Mouse (Mus musculus) kidney, embryonic 16.5 days (tissue): ENCODE measurements at regions not wholly inside any gene's neighbourhood (a gene's known extent, or its start where the extent isn't known, plus 50 kb on each side); places are given as distances from the start of the nearest gene placed in this dataset.

Experiments used
- ATAC-seq: fragments of 200-750 bp; cut with Nextera tagmentation; 2 replicates; pipeline ENCODE4 v1.8.0; 2017; ENCODE audit warnings: moderate TSS enrichment; ENCODE audit not compliant: low FRiP score, low TSS enrichment
- H3K27ac ChIP-seq: fragments of 300-500 bp; sonication (generic); 2 replicates; pipeline ENCODE4 v1.5.1; 2014; ENCODE audit warnings: low read length
- H3K27me3 ChIP-seq: fragments of 300-500 bp; sonication (generic); 2 replicates; pipeline ENCODE4 v1.6.1; 2014; ENCODE audit warnings: low read length, control low read depth, mixed read lengths; ENCODE audit not compliant: insufficient read depth
- H3K36me3 ChIP-seq: fragments of 300-500 bp; sonication (generic); 2 replicates; pipeline ENCODE4 v1.6.1; 2014; ENCODE audit warnings: low read length, control low read depth, mixed read lengths; ENCODE audit not compliant: insufficient read depth
- H3K4me1 ChIP-seq: fragments of 300-500 bp; sonication (generic); 2 replicates; pipeline ENCODE4 v1.6.1; 2014; ENCODE audit warnings: low read length, control low read depth, mixed read lengths; ENCODE audit not compliant: insufficient read depth
- H3K4me2 ChIP-seq: fragments of 300-500 bp; sonication (generic); replicated peaks from 2 replicates; pipeline ENCODE4 v1.6.1; 2014; ENCODE audit warnings: low read depth, low read length
- H3K4me3 ChIP-seq: fragments of 300-500 bp; sonication (generic); 2 replicates; pipeline ENCODE4 v1.5.1; 2014; ENCODE audit warnings: mild to moderate bottlenecking, low read length
- H3K9ac ChIP-seq: fragments of 300-500 bp; sonication (generic); replicated peaks from 2 replicates; pipeline ENCODE4 v1.6.1; 2014; ENCODE audit warnings: low read length
- H3K9me3 ChIP-seq: fragments of 300-500 bp; sonication (generic); 2 replicates; pipeline ENCODE4 v1.6.1; 2016; ENCODE audit warnings: low read length, control low read depth
- WGBS: fragments of 180-500 bp; shearing (Covaris S2); extraction: QIAGEN DNeasy Blood & Tissue Kit; methylation state at CpG from one replicate; pipeline ENCODE4 v1.1.7; 2014; 5-methylcytosine and 5-hydroxymethylcytosine counted together

DNA sequence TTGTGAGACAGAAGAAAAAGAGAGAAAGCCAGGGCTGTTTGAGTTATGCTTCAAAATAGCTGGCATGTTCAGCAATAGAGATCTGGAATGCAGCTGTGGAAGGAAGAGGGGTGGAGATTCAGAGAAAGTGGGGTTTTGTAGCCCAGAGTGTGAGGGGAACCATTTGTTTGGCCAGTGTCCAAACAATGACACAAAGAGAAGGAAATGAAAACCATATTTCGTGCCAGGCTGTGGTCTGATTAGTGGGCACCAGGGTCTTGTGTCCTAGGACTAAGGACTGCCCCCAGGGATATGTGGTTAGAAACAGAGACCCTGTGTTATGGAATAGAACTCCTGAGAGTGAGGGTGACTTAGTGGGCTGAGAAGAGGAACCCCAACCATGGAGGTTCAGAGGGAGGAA lies 83.2 kb upstream of the Arhgap28 start:
- no peak overlapping the region for H3K27ac ChIP-seq
- no peak overlapping the region for H3K4me2 ChIP-seq
- no peaks in the 10 kb centered on the region for H3K27me3 ChIP-seq
- 60% methylated on average over 1 of the region's 1 CpGs for WGBS
- H3K9ac ChIP-seq = no peak overlapping the region
- no peaks in the 10 kb centered on the region for H3K36me3 ChIP-seq
- ATAC-seq = no peak
- H3K9me3 ChIP-seq = no peaks in the 10 kb centered on the region
- no peak overlapping the region for H3K4me3 ChIP-seq
- no peaks in the 10 kb centered on the region for H3K4me1 ChIP-seq

DNA sequence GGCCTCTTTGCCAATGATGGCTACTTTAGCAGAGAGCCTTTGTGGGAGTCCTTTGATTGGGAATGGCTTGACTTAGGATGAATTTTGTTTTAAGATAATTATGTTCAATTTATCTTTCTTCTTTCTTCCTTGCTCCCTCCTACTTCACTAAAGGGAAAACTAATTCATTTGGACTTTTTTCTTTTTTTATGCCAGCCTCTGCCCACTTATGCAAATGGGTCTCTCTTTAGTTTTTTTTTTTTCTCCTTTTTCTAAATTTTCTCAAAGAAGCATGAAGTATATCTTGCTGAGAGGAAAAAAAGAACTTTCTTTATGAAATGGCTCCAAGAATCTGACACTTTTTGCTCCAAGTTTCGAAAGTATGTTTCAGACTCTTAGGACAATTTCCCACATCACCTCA lies 85.3 kb upstream of the Arhgap28 start:
- Histone ChIP-seq H3K4me1 (no peaks in the 10 kb centered on the region), H3K9ac (no peak overlapping the region), H3K27me3 (no peaks in the 10 kb centered on the region), H3K4me2 (no peak overlapping the region), H3K36me3 (no peaks in the 10 kb centered on the region), H3K27ac (no peak overlapping the region), H3K9me3 (no peaks in the 10 kb centered on the region), H3K4me3 (no peak overlapping the region)
- WGBS = 93% methylated on average over 1 of the region's 1 CpGs
- ATAC-seq = no peak

DNA sequence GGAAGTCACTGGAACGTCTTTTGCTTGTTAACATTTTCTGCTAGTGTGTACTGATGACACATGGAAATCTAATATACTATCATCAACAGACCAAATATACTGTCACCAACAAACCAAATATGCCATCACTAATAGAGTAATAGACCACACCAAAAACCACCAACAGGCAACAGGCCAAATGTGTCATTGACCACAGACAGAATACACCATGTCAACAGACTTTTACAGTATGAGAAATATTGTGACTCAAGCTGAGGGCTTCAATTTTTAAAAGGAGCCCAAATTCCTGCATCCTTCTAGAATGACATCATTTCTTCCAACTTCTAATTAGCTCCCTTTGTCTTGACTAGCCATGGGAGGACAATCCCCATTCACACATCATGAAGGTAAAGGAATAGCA lies 85.9 kb upstream of the Arhgap28 start:
- Histone ChIP-seq H3K9ac (no peak overlapping the region), H3K4me3 (no peak overlapping the region), H3K27me3 (no peaks in the 10 kb centered on the region), H3K27ac (no peak overlapping the region), H3K4me1 (no peaks in the 10 kb centered on the region), H3K4me2 (no peak overlapping the region), H3K9me3 (no peaks in the 10 kb centered on the region), H3K36me3 (no peaks in the 10 kb centered on the region)
- 91% methylated on average over 1 of the region's 1 CpGs for WGBS
- no peak for ATAC-seq

DNA sequence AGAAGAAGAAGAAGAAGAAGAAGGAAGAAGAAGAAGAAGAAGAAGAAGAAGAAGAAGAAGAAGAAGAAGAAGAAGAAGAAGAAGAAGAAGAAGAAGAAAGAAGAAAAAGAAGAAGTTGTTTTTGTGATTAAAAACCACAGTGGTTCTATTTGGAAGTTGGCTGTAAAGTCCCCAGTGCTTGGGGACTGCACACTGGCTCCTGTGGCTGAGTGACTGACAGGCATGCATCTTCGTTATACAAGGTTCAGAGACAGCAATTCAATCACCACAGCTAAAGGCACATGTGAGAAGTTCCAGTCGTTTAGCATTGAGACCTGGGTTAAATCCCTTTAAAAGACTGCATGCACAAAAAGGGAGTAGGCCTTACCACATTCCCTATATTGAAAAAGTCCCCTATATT lies 93.1 kb upstream of the Arhgap28 start:
- Histone ChIP-seq H3K4me2 (no peak overlapping the region), H3K9me3 (no peaks in the 10 kb centered on the region), H3K27ac (no peak overlapping the region), H3K9ac (no peak overlapping the region), H3K36me3 (no peaks in the 10 kb centered on the region), H3K4me3 (no peak overlapping the region), H3K27me3 (no peaks in the 10 kb centered on the region), H3K4me1 (no peaks in the 10 kb centered on the region)
- no peak for ATAC-seq
- 65% methylated on average over 2 of the region's 2 CpGs for WGBS

DNA sequence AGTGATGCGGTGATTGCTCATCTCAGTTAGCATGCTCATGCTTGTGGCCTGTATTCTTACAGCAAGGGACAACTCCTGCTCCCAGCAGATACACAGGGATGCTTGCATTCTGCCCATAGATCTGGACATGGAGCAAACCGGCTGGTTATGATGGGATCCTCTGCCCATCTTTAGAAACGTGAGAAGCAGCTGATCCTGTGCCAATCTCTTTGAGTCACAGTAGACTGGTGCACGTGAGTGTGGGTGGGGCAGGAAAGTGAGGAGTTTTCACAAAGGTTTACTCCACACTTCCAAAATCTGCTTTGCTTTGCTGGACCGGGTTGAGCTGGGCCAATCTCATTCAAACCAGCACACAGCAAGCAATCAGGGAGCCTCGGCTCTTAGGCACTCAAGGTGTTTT lies 93.5 kb upstream of the Arhgap28 start:
- 83% methylated on average over 6 of the region's 6 CpGs for WGBS
- no peak overlapping the region for H3K4me3 ChIP-seq
- H3K4me2 ChIP-seq = no peak overlapping the region
- ATAC-seq = no peak
- H3K9ac ChIP-seq = no peak overlapping the region
- no peaks in the 10 kb centered on the region for H3K4me1 ChIP-seq
- no peaks in the 10 kb centered on the region for H3K36me3 ChIP-seq
- H3K27ac ChIP-seq = no peak overlapping the region
- no peaks in the 10 kb centered on the region for H3K9me3 ChIP-seq
- no peaks in the 10 kb centered on the region for H3K27me3 ChIP-seq

DNA sequence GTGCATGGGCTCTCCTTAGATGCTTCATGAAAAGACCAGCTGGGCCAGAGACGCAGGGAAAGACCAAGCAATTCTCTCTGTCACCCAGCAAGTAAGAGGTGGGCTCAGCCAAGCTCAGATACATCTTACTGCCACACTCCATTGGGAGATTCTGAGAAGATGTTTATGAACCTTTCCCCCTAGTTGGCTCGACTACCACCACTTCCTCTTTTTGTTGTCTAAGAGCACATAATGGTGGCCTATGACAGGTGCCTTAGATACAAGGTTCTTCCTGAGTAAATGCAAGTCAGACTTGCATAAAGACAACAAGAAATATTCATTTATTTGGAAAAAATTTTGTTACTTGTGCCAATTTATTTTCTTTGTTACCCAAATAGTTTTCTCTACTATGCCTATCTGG lies 96.2 kb upstream of the Arhgap28 start:
- no peaks in the 10 kb centered on the region for H3K36me3 ChIP-seq
- H3K4me3 ChIP-seq = no peak overlapping the region
- WGBS = 73% methylated on average over 2 of the region's 2 CpGs
- H3K4me1 ChIP-seq = no peaks in the 10 kb centered on the region
- ATAC-seq = no peak
- no peaks in the 10 kb centered on the region for H3K27me3 ChIP-seq
- no peak overlapping the region for H3K9ac ChIP-seq
- no peaks in the 10 kb centered on the region for H3K9me3 ChIP-seq
- no peak overlapping the region for H3K27ac ChIP-seq
- H3K4me2 ChIP-seq = no peak overlapping the region

DNA sequence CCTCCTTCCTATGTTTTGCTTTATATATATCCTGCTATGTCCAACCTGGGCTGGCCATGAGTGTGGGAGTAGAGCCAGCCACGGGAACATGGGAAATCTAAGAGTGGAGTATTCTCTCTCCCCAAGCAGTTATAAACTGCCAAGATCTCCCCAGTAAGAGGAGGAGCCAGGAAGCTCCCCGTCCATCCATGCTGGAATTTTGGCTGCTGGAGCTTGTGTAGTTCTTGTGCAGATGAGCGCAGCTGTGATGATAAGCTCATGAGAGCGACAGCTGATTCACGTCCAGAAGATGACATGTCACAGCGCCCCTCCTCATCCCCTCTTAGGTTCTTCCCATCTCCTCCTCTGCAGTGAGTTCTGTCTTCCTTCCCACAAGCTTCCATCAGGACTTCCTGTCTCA lies 99.4 kb upstream of the Arhgap28 start:
- H3K27me3 ChIP-seq = no peaks in the 10 kb centered on the region
- peak; percentile 86 for ATAC-seq
- WGBS = 43% methylated on average over 6 of the region's 6 CpGs
- H3K4me3 ChIP-seq = no peak overlapping the region
- no peaks in the 10 kb centered on the region for H3K9me3 ChIP-seq
- H3K27ac ChIP-seq = no peak overlapping the region
- H3K36me3 ChIP-seq = no peaks in the 10 kb centered on the region
- no peak overlapping the region for H3K9ac ChIP-seq
- no peaks in the 10 kb centered on the region for H3K4me1 ChIP-seq
- no peak overlapping the region for H3K4me2 ChIP-seq

DNA sequence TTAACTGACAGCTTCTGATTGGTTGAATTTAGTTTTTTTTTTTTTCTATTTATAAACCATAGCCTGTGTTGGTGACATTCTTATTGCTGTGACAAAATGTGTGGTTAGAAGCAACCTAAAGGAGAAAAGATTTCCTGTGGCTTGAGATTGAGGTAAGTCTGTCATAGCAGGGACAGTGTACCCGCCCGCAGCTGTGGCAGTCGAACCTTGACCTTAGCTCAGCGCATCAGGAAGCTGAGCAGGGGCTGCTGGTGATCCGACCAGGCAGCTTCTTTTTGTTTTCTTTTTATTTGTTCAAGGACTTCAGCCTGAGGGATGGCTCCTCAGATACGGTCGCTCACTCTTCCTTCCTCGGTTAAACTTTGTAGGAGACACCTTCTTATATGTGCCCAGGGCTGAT lies 102.4 kb upstream of the Arhgap28 start:
- Histone ChIP-seq H3K9me3 (no peaks in the 10 kb centered on the region), H3K4me2 (no peak overlapping the region), H3K4me1 (no peaks in the 10 kb centered on the region), H3K27me3 (no peaks in the 10 kb centered on the region), H3K27ac (no peak overlapping the region), H3K9ac (no peak overlapping the region), H3K4me3 (no peak overlapping the region), H3K36me3 (no peaks in the 10 kb centered on the region)
- ATAC-seq = no peak
- 41% methylated on average over 8 of the region's 8 CpGs for WGBS

DNA sequence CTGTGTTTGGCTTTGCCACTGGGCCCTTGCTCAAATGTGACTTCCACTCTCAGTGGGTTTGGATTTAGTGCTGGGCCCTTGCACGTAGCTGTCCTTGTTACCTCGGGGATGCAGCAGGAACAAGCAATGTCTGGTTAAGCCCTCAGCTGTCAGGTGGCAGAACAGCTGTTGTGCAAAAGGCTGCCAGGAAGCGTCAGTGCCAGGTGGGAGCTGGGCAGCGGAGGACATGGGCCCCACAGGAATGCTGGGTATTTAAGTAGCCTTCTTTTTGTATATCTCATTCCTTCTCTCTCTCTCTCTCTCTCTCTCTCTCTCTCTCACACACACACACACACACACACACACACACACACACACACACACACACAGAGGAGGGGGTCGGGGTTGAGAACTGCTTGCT lies 104.0 kb upstream of the Arhgap28 start:
- Histone ChIP-seq H3K4me2 (no peak overlapping the region), H3K27ac (no peak overlapping the region), H3K9ac (no peak overlapping the region), H3K9me3 (no peaks in the 10 kb centered on the region), H3K4me3 (no peak overlapping the region), H3K27me3 (no peaks in the 10 kb centered on the region), H3K4me1 (peaks cover 3% of the 10 kb centered on the region; the same call in 1 of the 2 replicates), H3K36me3 (no peaks in the 10 kb centered on the region)
- ATAC-seq = no peak
- 77% methylated on average over 5 of the region's 5 CpGs for WGBS

DNA sequence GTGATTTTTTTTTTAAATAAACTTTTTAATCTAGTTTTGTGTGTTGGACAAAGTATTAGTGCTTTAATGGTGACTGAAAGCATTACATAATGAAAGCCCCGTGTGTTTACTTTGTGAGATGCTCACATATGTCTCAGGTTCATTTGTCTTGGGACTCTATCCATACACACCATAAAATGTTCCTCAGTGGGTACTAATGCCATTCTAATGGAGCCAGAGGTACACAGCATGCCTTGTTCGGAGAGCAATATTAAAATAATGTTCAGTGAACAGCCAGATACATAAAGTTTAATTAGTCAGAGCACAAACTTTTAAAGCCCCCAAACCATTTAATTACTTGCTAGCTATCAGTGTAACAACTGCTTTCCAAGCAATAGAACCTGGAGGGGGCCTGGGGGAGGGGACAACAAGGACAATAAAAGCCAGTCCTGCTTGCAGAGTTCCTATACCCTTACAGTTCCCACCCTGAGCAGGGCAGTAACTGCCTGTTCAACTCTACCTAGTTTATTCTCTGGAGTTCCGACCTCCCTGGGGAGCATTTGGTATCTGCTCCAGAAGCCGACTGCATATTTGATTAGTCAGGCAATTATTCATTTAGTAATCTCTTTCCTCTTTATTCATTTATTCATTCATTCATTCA lies 108.0 kb upstream of the Arhgap28 start:
- no peaks in the 10 kb centered on the region for H3K27me3 ChIP-seq
- no peak overlapping the region for H3K9ac ChIP-seq
- H3K36me3 ChIP-seq = no peaks in the 10 kb centered on the region
- no peaks in the 10 kb centered on the region for H3K9me3 ChIP-seq
- no peak for ATAC-seq
- WGBS = 45% methylated on average over 4 of the region's 4 CpGs
- H3K27ac ChIP-seq = no peak overlapping the region
- H3K4me1 ChIP-seq = peaks cover 3% of the 10 kb centered on the region; the same call in 1 of the 2 replicates
- no peak overlapping the region for H3K4me2 ChIP-seq
- H3K4me3 ChIP-seq = no peak overlapping the region
